Mouse (Mus musculus) C2C12 (cell line): ENCODE measurements around the gene Tmem131.

Experiments used
- CEBPB ChIP-seq: IDR thresholded peaks from one replicate; pipeline ENCODE4 v1.6.1; 2011; ENCODE audit warnings: low read depth, mild to moderate bottlenecking, control low read depth, moderate library complexity
- CTCF ChIP-seq: IDR thresholded peaks from one replicate; pipeline ENCODE4 v1.5.1; 2011; ENCODE audit not compliant: control insufficient read depth, insufficient read depth, insufficient read length
- MAX ChIP-seq: IDR thresholded peaks from one replicate; pipeline ENCODE4 v1.6.1; 2011; ENCODE audit warnings: mild to moderate bottlenecking, control low read depth
- MYOD1 ChIP-seq: IDR thresholded peaks from one replicate; pipeline ENCODE4 v1.6.1; 2011; ENCODE audit warnings: low read depth; ENCODE audit not compliant: control insufficient read depth, insufficient read length
- USF1 ChIP-seq: IDR thresholded peaks from one replicate; pipeline ENCODE4 v1.6.1; 2011; ENCODE audit warnings: low read depth, mild to moderate bottlenecking, control low read depth, moderate library complexity

DNA sequence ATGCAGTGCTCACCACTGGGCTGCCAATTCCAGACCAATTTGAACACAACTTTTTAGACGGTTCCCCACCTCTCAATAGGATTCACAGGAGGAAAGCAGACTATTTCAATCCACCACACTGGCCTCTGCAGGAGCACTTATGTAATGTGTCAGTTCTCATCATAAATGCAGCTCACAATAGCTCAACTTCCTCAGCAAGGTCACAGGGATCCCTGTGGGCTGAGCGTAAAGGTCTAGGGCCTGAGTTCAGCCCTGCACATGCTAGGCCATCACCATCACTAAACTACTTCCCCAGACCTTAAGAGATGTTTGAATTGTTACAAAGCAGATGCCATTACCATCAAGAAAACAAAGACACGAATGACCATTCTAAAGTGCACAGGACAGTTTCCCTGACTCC is 58.9 kb downstream of the Tmem131 start:
- TF ChIP-seq MAX (no peak), CTCF (no peak), USF1 (no peak), CEBPB (no peak), MYOD1 (no peak)
